Mouse (Mus musculus) urinary bladder, postnatal 14 days (tissue): ENCODE results near the gene Disc1.

Experiments
- DNase-seq: peaks from one replicate; pipeline ENCODE4 v3.0.0; 2021; ENCODE audit warnings: low spot score

Gene Disc1

DNA sequence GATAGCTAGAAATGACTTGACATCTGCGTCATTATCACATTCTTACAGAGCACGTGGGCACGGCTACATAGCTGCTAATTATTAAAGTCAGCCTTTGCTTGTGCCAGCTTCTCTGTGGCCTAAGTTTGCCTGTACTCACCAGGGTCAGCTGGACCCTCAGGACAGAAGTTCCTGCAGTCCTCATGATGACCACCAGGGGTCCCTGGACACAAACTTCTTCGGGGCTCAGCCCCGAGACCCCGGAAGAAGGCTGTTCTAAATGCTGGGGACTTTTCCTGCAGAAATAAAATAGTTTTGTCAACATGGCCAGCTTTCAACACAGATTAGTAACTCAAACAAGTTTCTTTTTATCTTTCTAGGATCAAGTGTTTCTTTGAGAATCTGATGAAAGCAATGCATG lies 74.3 kb downstream of the Disc1 start:
- DNase-seq, result no peak

- no peak for DNase-seq
Measured at GRCm38 (mm10) chr8:125130835-125131234, 76.8 kb downstream of the Disc1 start.

GRCm38 (mm10) chr8:125131265-125131664 lies 77.3 kb downstream of the Disc1 start:
- no peak for DNase-seq

DNA sequence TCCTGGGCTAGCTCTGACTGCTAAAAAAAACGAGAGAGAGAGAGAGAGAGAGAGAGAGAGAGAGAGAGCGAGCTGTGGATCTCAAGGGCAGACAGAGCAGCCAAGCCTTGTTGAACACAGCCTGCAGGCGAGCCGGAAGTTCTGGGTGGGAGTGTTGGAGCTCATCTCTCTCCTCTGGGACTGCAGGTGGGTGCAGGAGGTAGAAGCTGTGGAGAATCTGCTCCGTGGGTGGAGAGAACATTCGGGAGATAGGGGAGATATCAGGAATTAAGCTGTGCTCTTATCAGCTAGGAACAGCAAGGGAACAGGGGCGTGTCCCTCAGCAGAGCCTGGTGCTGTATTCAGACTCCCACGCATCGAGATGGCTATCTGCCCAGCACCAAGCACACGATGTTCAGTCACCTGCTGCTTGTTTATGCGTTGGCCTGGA lies 79.7 kb downstream of the Disc1 start:
- DNase-seq, result peak; percentile 69

GRCm38 (mm10) chr8:125134876-125135275 lies 80.9 kb downstream of the Disc1 start:
- no peak for DNase-seq

DNA sequence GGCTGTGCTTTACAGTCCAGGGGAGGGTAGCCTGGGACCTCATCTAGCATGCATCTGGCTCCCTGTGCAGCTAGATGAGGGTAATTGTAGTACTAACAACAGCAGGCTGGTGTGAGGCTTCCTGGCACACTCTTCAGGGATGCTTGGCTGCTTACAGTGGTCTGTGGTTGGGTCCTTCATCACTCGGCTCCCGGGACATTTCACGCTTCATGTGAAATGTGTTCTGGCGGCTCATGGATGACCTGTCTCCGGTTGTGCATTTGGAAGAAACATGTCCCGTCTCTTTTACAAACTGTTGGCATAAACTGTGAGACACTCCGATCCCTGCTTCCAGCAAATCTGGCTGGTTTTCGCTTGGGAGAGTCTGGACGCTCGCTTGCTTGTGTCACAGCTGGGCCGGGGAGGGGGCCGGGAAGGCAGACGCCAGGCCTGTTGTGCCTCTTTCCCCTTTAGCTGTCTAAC lies 85.7 kb downstream of the Disc1 start:
- DNase-seq, result no peak

GRCm38 (mm10) chr8:125140965-125141364 lies 87.0 kb downstream of the Disc1 start:
- no peak for DNase-seq

GRCm38 (mm10) chr8:125156863-125157640 lies 103.1 kb downstream of the Disc1 start:
- no peak for DNase-seq

- DNase-seq, result no peak
Measured at GRCm38 (mm10) chr8:125157641-125158005, 103.6 kb downstream of the Disc1 start.

- no peak for DNase-seq
Measured at GRCm38 (mm10) chr8:125159387-125159786, 105.4 kb downstream of the Disc1 start.

DNA sequence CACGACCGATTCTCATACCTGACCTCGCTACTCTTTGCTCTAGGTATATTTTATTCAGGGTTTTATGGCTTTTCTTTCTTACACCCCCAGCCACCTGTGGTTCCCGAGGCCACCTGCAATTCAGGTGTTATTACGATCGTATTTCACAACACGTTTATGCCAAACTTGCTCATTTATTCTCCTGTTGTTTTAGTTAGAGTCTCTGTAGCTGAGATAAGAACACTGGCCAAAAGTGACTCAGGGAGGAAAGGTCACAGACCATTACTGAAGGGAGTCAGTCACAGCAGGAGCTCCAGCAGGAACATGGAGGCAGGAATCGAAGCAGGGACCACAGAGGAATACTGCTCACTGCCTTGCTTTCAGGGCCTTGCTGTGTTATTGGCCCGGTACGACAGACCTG lies 109.5 kb downstream of the Disc1 start:
- no peak for DNase-seq

DNA sequence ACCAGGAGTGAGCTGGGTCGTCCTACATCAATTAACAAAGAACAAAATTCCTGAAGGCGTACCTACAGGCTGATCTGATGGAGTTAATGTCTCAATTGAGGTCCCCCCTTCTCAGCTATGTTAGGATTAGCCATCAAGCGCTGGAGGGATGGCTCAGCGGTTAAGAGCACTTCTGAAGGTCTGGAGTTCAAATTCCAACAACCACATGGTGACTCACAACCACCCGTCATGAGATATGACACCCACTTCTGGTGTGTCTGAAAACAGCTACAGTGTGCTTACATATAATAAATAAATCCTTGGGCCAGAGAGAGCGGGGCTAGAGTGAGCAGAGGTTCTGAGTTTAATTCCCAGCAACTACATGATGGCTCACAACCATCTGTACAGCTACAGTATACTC lies 109.9 kb downstream of the Disc1 start:
- no peak for DNase-seq

DNA sequence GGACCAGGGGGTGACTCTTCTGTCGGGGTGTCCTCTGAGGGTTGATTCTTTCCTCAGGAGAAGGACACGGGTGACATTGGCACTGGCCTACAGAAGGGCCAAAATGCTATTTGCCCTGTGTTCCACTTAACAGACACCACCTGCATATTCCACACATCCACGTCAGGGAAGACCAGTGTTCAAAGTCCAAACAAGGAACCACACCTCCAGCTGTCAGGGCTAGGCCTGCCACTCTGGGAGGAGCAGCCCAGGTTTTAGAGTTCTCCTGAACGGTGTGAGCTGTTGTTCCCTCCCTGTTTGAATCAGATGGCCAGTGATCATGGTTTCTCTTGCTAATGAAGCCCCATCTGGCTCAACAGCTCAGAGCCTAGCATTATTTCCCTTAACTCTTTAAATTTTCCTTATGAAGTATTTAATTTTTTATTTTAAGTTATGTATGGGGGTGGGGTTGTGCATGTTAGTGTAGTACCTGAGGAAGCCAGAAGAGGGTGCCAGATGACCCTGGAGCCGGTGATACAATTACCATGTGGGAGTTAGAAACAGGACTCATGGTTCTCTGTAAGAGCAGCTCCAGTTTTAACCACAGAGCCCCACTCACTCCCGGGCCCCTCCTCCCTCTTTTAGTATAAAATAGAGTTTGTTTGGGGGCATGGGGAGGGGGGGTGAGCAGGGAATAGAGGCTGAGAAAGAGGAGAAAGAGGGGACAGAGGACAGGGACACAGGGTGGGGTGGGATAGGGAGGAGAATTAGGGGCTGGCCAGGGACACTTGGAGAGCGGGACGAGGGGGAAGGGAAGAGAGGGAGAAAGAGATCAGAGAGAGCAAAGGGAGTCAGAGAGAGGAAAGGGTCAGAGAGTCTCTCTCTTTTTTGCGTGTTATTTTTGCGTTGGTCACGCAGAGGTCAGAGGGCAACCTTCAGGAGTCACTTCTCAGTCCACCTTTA lies 111.8 kb downstream of the Disc1 start:
- peak; percentile 60 for DNase-seq

DNA sequence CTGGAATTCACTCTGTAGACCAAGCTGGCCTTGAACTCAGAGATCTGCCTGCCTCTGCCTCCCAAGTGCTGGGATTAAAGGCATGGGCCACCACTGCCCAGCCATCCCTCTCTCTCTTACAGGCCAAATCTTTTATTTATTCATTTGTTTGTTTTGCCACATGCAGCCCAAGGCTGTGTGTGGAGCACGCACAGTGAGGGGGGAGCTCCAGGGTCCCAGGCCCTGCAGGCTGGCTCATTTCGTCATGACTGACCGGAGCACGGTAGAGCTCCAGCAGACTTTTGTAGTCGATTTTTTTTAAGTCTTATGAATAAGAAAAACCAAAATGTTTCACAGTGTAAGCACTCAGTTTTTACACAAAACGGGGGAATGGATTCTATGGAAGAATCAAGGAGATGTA lies 112.5 kb downstream of the Disc1 start:
- DNase-seq, result no peak

DNA sequence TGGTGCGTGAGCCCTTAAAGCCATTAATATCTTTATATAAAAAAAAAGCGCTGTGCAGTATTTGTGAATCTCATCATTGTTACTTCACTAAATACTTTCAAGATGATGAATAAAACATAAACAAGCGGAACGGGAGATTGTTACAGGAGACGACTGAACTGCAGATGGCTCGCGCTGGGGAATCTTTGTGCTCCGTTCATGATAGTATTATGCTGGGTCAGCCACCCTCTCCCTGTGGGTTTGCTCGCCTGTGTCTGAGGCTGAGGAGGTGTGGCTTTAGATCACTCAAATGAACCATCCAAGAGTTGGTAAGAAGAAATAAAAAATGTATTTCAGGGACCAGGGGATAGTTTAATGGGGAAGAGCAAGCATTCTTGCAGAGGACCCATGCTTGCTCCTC lies 113.0 kb downstream of the Disc1 start:
- DNase-seq, result no peak

DNA sequence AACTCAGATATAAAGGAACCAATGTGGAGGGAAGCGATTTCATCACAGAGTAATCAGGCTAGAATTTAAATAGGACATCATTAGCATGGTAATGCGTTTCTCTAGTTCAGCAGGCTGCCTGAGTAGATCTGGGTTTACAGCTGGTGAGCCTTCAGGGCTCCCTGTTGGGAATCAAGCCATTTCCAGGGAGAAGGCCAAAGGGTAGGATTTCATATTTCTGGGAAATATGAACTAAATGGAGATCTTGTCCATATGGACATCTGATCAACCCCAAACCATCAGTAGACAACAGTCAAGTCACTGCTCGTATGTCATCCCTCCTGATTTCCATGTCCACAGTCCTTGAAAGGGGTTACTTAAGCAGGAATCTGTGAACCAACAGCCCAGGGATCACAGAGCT lies 115.6 kb downstream of the Disc1 start:
- no peak for DNase-seq

DNA sequence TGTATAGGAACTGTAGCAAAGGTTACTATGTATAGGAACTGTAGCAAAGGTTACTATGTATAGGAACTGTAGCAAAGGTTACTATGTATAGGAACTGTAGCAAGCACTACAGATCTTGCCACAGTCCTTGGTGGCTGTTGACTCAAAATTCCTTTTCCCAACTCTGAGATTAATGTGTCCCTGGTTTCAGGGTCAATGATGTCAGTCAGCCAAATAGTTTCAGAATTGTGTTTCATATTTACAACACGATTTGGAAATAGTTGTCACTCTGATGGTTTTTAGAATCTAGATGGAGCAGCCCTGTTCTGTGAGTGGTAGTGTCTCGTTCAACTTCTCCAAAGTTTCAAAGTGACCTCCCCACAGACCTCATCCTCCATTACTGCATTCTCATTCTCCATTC lies 117.5 kb downstream of the Disc1 start:
- no peak for DNase-seq

DNA sequence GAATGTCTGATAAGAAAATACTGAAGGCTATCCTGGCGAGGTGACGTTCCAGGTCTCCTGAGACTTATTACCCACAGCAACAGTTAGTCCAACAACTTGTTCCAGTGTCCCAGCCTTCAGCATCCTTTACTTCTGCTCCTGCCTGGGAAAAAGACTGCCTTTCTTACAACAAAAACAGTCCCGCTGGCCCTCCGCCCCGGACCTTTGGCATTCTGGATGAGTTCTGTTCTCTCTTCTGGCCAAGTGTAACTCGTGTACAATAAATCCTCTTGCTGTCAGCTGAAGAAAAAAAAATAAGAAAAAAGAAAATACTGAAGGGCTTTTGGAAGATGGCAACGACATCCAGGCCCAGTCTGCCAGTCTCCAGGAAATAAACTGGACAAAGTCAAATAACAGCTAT lies 120.2 kb downstream of the Disc1 start:
- peak; percentile 72 for DNase-seq

GRCm38 (mm10) chr8:125174851-125175250 lies 120.9 kb downstream of the Disc1 start:
- no peak for DNase-seq

DNA sequence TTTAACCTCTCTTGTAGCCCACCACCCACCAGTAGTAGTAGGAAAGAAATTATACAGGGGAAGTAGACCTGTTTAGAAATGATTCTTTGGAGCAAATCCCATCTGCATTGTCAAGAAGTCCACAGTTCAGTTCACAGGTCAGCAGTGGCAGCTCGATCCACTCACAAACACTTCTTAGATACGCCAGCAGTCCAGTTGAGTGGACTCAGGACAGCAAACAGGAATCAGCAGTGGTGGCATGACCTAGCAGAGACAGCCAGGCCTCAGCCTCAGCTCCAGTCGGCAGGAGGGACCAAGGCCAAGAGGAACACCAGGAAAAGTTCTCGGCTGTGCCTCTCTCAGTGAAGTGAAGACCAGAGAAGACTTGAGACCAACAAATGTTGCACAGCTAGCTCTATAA lies 121.7 kb downstream of the Disc1 start:
- DNase-seq, result no peak

- no peak for DNase-seq
Measured at GRCm38 (mm10) chr8:125177091-125177490, 123.1 kb downstream of the Disc1 start.

- DNase-seq, result no peak
Measured at GRCm38 (mm10) chr8:125177958-125178357, 124.0 kb downstream of the Disc1 start.
